Mouse (Mus musculus): ENCODE data around the gene Vmn1r14. TPM values are rescaled to one million over a fixed set of nuclear protein-coding genes. Genes with fewer than 3 reads are reported as not detected.
"Not testable (repeated sequence)": the region's sequence is repeated elsewhere in the genome, so short reads cannot be mapped to it uniquely, and the experiment has no call there.

Vmn1r14 gene
- not detected in 2 replicates for polyA plus RNA-seq (2015; fragmentation: Nextera tagmentation; extraction: Ambion mirVana)

DNA sequence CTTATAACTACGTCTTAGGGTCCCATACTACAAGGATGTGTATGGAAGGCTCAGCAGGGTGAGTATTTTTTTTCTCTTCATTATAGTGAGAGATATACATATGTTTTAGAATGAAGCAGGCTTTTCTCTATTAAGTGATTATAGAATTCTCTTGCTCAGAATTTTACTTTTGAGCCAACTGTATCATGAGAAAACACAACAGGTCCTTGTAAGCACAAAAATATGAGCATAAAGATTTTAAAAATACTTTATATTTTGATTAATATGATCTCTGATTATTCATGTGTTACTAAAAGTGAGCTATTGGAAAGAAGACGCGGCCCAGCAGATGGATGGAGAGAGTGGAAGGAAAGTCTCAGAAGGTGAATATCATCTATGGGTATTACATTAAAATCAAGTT is at the start of gene Vmn1r14:
Vmn1r14 (plus strand) TSS at position 301 of the 400 bp plus-strand sequence.
- Histone ChIP-seq H3K4me1 (ENCODE audit: control insufficient read depth, insufficient read depth, low read length) (no peaks in the 10 kb centered on the region), H3K9me3 (replicated peaks; ENCODE audit: control insufficient read depth, low read length) (no peaks in the 10 kb centered on the region), H3K27ac (ENCODE audit: low read length) (no peak within 1 kb of the TSS), H3K27me3 (ENCODE audit: control insufficient read depth, insufficient read depth, low read length) (no peaks in the 10 kb centered on the region), H3K9ac (ENCODE audit: low read length) (no peak within 1 kb of the TSS), H3K4me2 (ENCODE audit: low read depth, low read length) (no peak within 1 kb of the TSS), H3K36me3 (ENCODE audit: control insufficient read depth, insufficient read depth) (no peaks in the 10 kb centered on the region), H3K4me3 (ENCODE audit: low read length) (no peak within 1 kb of the TSS)
- 81% methylated on average over 3 of the region's 3 CpGs for WGBS
- no peak for ATAC-seq (replicated peaks; ENCODE audit: extremely low read depth, insufficient read depth, low FRiP score)

DNA sequence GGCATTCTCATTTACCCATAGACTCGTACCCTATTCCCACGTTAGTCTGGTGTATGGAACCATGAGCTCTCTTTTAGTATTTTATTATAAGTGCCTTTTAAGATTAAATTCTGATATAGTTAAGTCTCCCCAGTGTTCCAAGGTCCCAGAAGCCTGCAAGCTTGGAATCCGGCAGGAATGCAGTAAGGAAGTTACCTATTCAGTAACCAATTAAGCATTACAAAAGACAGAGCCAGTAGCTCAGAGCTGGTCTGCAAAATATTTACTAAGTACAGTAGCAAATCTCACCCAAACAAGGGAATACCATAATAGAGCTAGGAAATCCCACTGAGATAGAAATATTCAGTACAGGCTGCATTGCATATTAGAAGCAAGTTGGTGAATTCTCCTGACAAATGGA is 41.5 kb upstream of the Vmn1r14 start:
- 67% methylated on average over 3 of the region's 3 CpGs for WGBS
- H3K27ac ChIP-seq (ENCODE audit: low read length); ATAC-seq (replicated peaks; ENCODE audit: extremely low read depth, insufficient read depth, low FRiP score); H3K9ac ChIP-seq (ENCODE audit: low read length); H3K27me3 ChIP-seq (ENCODE audit: control insufficient read depth, insufficient read depth, low read length); H3K36me3 ChIP-seq (ENCODE audit: control insufficient read depth, insufficient read depth); H3K4me1 ChIP-seq (ENCODE audit: control insufficient read depth, insufficient read depth, low read length); H3K9me3 ChIP-seq (replicated peaks; ENCODE audit: control insufficient read depth, low read length); H3K4me3 ChIP-seq (ENCODE audit: low read length); H3K4me2 ChIP-seq (ENCODE audit: low read depth, low read length): not testable (repeated sequence)

DNA sequence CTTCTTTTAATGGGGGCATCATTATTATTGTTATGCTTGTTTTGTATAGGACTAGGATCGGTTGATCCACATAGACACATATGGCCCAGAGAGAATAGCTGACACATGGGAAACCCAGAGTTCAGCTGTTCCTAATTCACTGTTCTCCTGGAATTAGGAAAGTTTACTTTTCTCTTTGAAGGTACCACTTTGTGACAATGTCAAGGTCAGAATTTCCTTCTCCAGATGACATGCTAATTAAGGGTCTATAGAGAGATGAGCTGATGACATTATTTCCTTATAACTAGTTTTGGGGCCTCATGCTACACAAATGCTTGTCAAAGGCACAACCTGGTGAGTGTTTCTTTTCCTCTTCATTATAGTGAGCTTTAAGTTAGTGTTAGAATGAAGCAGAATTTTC is 28.5 kb upstream of the Vmn1r14 start, which contains the start of gene Vmn1r13:
Vmn1r13 (plus strand) TSS at position 301 of the 400 bp plus-strand sequence.
- ATAC-seq (replicated peaks; ENCODE audit: extremely low read depth, insufficient read depth, low FRiP score); H3K4me3 ChIP-seq (ENCODE audit: low read length); H3K4me1 ChIP-seq (ENCODE audit: control insufficient read depth, insufficient read depth, low read length); H3K36me3 ChIP-seq (ENCODE audit: control insufficient read depth, insufficient read depth); H3K27me3 ChIP-seq (ENCODE audit: control insufficient read depth, insufficient read depth, low read length); H3K27ac ChIP-seq (ENCODE audit: low read length); H3K9me3 ChIP-seq (replicated peaks; ENCODE audit: control insufficient read depth, low read length); H3K4me2 ChIP-seq (ENCODE audit: low read depth, low read length); H3K9ac ChIP-seq (ENCODE audit: low read length): not testable (repeated sequence)
- WGBS, result 76% methylated on average over 1 of the region's 1 CpGs

DNA sequence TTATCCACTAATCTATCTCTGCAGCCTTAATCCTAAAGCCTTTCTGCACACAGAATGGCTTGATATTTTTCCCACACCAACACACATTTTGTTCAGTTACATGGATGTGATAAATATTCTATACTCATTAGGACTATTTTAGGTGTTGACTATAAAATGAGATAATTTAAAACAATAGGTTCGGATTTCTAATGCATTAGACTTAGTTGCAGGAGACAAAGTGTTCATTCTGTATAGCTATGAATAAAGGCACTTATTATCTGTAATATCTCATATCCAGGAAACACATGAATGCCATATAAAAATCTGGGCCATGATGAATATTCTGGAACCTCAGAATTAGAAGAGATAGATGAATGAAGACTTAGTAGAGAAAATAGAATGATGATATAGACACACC is 26.2 kb downstream of the Vmn1r14 start, which contains the start of gene Vmn1r15:
Vmn1r15 (plus strand) TSS at position 301 of the 400 bp plus-strand sequence.
- H3K4me2 ChIP-seq (ENCODE audit: low read depth, low read length), result no peak within 1 kb of the TSS
- no peaks in the 10 kb centered on the region for H3K27me3 ChIP-seq (ENCODE audit: control insufficient read depth, insufficient read depth, low read length)
- H3K9ac ChIP-seq (ENCODE audit: low read length), result no peak within 1 kb of the TSS
- H3K4me1 ChIP-seq (ENCODE audit: control insufficient read depth, insufficient read depth, low read length), result no peaks in the 10 kb centered on the region
- no peaks in the 10 kb centered on the region for H3K36me3 ChIP-seq (ENCODE audit: control insufficient read depth, insufficient read depth)
- H3K9me3 ChIP-seq (replicated peaks; ENCODE audit: control insufficient read depth, low read length), result no peaks in the 10 kb centered on the region
- H3K27ac ChIP-seq (ENCODE audit: low read length), result no peak within 1 kb of the TSS
- WGBS, result 70% methylated on average over 1 of the region's 1 CpGs
- ATAC-seq (replicated peaks; ENCODE audit: extremely low read depth, insufficient read depth, low FRiP score), result no peak
- no peak within 1 kb of the TSS for H3K4me3 ChIP-seq (ENCODE audit: low read length)

DNA sequence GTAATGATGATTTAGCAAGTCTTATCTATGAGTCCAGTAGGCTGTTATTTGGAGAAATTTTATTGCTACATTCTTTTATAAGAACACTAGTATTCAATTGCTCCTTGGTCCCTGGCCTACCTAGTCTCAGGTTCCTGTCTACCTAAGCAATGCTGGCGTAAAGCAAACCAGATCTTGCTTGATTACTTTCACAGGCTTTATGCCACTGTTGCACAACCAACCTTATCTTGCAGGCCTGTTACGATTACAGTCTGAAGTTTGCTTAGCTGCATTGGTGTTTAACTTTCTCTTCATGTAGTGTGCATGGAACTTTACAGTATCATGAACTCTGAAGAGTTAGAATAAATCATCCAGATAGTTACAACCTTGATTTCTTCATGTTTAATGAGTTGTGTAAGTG is 29.5 kb downstream of the Vmn1r14 start:
- Histone ChIP-seq H3K27me3 (ENCODE audit: control insufficient read depth, insufficient read depth, low read length) (no peaks in the 10 kb centered on the region), H3K27ac (ENCODE audit: low read length) (no peak overlapping the region), H3K4me2 (ENCODE audit: low read depth, low read length) (no peak overlapping the region), H3K4me1 (ENCODE audit: control insufficient read depth, insufficient read depth, low read length) (no peaks in the 10 kb centered on the region), H3K9me3 (replicated peaks; ENCODE audit: control insufficient read depth, low read length) (no peaks in the 10 kb centered on the region), H3K4me3 (ENCODE audit: low read length) (no peak overlapping the region), H3K36me3 (ENCODE audit: control insufficient read depth, insufficient read depth) (no peaks in the 10 kb centered on the region), H3K9ac (ENCODE audit: low read length) (no peak overlapping the region)
- ATAC-seq (replicated peaks; ENCODE audit: extremely low read depth, insufficient read depth, low FRiP score), result no peak
- 75% methylated on average over 2 of the region's 2 CpGs for WGBS

DNA sequence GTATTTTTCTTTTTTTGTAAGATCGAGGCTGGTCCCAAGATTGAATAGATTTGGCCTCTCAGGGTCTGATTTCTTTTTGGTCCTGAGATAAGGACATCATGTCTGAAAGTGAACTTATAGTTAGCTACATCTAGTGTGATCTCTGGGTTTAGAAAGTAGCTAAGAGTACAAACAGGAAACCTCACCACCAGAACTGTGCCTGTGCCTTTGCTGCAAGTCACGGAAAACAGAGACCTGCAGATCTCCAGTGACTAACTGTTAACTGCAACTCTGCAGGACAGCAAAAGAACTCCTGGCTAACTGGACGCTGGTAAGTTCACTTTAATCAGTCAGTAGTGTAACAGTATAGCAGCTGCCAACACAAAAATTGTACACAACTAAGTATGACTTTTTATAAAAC is 40.4 kb downstream of the Vmn1r14 start:
- Histone ChIP-seq H3K27me3 (ENCODE audit: control insufficient read depth, insufficient read depth, low read length) (no peaks in the 10 kb centered on the region), H3K9ac (ENCODE audit: low read length) (no peak overlapping the region), H3K4me1 (ENCODE audit: control insufficient read depth, insufficient read depth, low read length) (no peaks in the 10 kb centered on the region), H3K27ac (ENCODE audit: low read length) (no peak overlapping the region), H3K36me3 (ENCODE audit: control insufficient read depth, insufficient read depth) (no peaks in the 10 kb centered on the region), H3K9me3 (replicated peaks; ENCODE audit: control insufficient read depth, low read length) (no peaks in the 10 kb centered on the region), H3K4me3 (ENCODE audit: low read length) (no peak overlapping the region), H3K4me2 (ENCODE audit: low read depth, low read length) (no peak overlapping the region)
- no peak for ATAC-seq (replicated peaks; ENCODE audit: extremely low read depth, insufficient read depth, low FRiP score)
- WGBS, result 63% methylated on average over 3 of the region's 3 CpGs

DNA sequence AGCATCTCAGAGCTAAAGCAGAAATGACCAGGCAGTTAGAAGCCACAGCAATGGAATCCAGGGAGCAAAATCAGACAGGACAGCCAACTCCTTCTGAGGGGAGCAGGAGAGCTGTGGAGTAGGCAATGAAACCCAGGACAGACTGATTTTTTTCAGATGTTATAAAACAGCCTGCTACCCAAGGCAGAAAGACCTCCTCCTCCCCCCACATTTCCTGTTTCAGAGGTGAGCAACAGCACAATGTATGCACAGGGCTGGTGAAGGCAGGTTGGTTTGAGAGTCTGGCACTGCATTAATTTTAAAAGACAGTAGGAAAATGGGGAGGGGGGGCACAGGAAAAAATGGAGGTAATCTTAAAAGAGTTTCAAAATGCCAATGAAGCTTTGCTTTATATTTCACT is 41.0 kb downstream of the Vmn1r14 start:
- Histone ChIP-seq H3K9me3 (replicated peaks; ENCODE audit: control insufficient read depth, low read length) (no peaks in the 10 kb centered on the region), H3K36me3 (ENCODE audit: control insufficient read depth, insufficient read depth) (no peaks in the 10 kb centered on the region), H3K4me1 (ENCODE audit: control insufficient read depth, insufficient read depth, low read length) (no peaks in the 10 kb centered on the region), H3K4me2 (ENCODE audit: low read depth, low read length) (no peak overlapping the region), H3K27ac (ENCODE audit: low read length) (no peak overlapping the region), H3K4me3 (ENCODE audit: low read length) (no peak overlapping the region), H3K9ac (ENCODE audit: low read length) (no peak overlapping the region), H3K27me3 (ENCODE audit: control insufficient read depth, insufficient read depth, low read length) (no peaks in the 10 kb centered on the region)
- ATAC-seq (replicated peaks; ENCODE audit: extremely low read depth, insufficient read depth, low FRiP score), result no peak

DNA sequence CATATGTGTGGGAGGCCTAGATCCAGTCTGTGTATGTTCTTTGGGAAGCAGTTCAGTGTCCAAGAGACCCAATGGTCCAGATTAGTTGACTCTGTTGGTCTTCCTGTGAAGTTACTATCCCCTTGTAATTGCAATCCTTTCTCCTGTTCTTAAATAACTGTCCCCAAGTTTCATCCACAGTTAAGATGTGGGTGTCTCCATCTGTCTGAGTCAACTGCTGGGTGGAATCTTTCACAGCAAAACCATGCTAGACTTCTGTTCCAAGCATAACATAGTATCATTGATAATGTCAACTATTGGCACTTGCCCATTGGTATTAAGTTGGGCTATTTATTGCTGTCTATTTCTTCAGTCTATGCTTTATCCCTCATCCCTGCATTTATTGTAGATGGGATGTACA is 47.5 kb downstream of the Vmn1r14 start:
- H3K4me3 ChIP-seq (ENCODE audit: low read length), result no peak overlapping the region
- no peaks in the 10 kb centered on the region for H3K4me1 ChIP-seq (ENCODE audit: control insufficient read depth, insufficient read depth, low read length)
- no peak overlapping the region for H3K4me2 ChIP-seq (ENCODE audit: low read depth, low read length)
- no peaks in the 10 kb centered on the region for H3K27me3 ChIP-seq (ENCODE audit: control insufficient read depth, insufficient read depth, low read length)
- H3K9ac ChIP-seq (ENCODE audit: low read length), result no peak overlapping the region
- ATAC-seq (replicated peaks; ENCODE audit: extremely low read depth, insufficient read depth, low FRiP score), result no peak
- H3K9me3 ChIP-seq (replicated peaks; ENCODE audit: control insufficient read depth, low read length), result no peaks in the 10 kb centered on the region
- H3K27ac ChIP-seq (ENCODE audit: low read length), result no peak overlapping the region
- H3K36me3 ChIP-seq (ENCODE audit: control insufficient read depth, insufficient read depth), result no peaks in the 10 kb centered on the region
